Mouse (Mus musculus): Measurements from ENCODE around the gene Ggps1.
"Not testable (repeated sequence)": the region's sequence is repeated elsewhere in the genome, so short reads cannot be mapped to it uniquely, and the experiment has no call there.

Gene Ggps1

GRCm38 (mm10) chr13:14038911-14039291 is 24.4 kb downstream of the Ggps1 start:
- DNase-seq (ENCODE audit: low spot score): no peak

- no peak for DNase-seq (ENCODE audit: low spot score)
Observed at GRCm38 (mm10) chr13:14035875-14036630, 27.2 kb downstream of the Ggps1 start.

- not testable (repeated sequence) for DNase-seq (ENCODE audit: low spot score)
Observed at GRCm38 (mm10) chr13:14035352-14035751, 27.9 kb downstream of the Ggps1 start.

GRCm38 (mm10) chr13:14034073-14034348 is 29.3 kb downstream of the Ggps1 start:
- DNase-seq (ENCODE audit: low spot score): no peak

- no peak for DNase-seq (ENCODE audit: low spot score)
Observed at GRCm38 (mm10) chr13:14033309-14034072, 29.8 kb downstream of the Ggps1 start.

GRCm38 (mm10) chr13:14026154-14026820 is 37.0 kb downstream of the Ggps1 start:
- no peak for DNase-seq (ENCODE audit: low spot score)

GRCm38 (mm10) chr13:14025554-14025953 is 37.7 kb downstream of the Ggps1 start:
- DNase-seq (ENCODE audit: low spot score): no peak

- not testable (repeated sequence) for DNase-seq (ENCODE audit: low spot score)
Observed at GRCm38 (mm10) chr13:14021417-14021816, 41.9 kb downstream of the Ggps1 start.

GRCm38 (mm10) chr13:14018852-14019251 is 44.4 kb downstream of the Ggps1 start:
- no peak for DNase-seq (ENCODE audit: low spot score)

- DNase-seq (ENCODE audit: low spot score): no peak
Observed at GRCm38 (mm10) chr13:14018283-14018682, 45.0 kb downstream of the Ggps1 start.

- DNase-seq (ENCODE audit: low spot score): no peak
Observed at GRCm38 (mm10) chr13:14015609-14016008, 47.7 kb downstream of the Ggps1 start.

GRCm38 (mm10) chr13:14014540-14014939 is 48.7 kb downstream of the Ggps1 start:
- DNase-seq (ENCODE audit: low spot score): no peak

- DNase-seq (ENCODE audit: low spot score): no peak
Observed at GRCm38 (mm10) chr13:14014001-14014400, 49.3 kb downstream of the Ggps1 start.

GRCm38 (mm10) chr13:14011454-14011995 is 51.8 kb downstream of the Ggps1 start:
- DNase-seq (ENCODE audit: low spot score): no peak

- no peak for DNase-seq (ENCODE audit: low spot score)
Observed at GRCm38 (mm10) chr13:14006056-14006455, 57.2 kb downstream of the Ggps1 start.

- no peak for DNase-seq (ENCODE audit: low spot score)
Observed at GRCm38 (mm10) chr13:14004999-14005398, 58.3 kb downstream of the Ggps1 start.

GRCm38 (mm10) chr13:14004086-14004485 is 59.2 kb downstream of the Ggps1 start:
- no peak for DNase-seq (ENCODE audit: low spot score)

GRCm38 (mm10) chr13:14002706-14003105 is 60.6 kb downstream of the Ggps1 start:
- DNase-seq (ENCODE audit: low spot score): no peak
